Mouse (Mus musculus) MEL (cell line): ENCODE measurements around the gene Acsbg1.

Source experiments
- CTCF ChIP-seq, 3 experiments: IDR thresholded peaks in 2 of 3; conservative IDR thresholded peaks in 1 of 3; 2 replicates each; pipeline ENCODE4 v1.5.1; 2011 to 2012; ENCODE audit warnings: low read length in 3 of 3, low read depth in 2 of 3, mild to moderate bottlenecking in 2 of 3, improper control_type of control experiment in 1 of 3, inconsistent platforms in 1 of 3, mixed read lengths in 1 of 3, moderate library complexity in 1 of 3; ENCODE audit not compliant: control insufficient read depth in 1 of 3, insufficient read depth in 1 of 3, poor library complexity in 1 of 3, severe bottlenecking in 1 of 3
- GABPA ChIP-seq: IDR thresholded peaks from 2 replicates; pipeline ENCODE4 v1.6.1; 2012; ENCODE audit warnings: low read depth, mild to moderate bottlenecking, inconsistent platforms, low read length, improper control_type of control experiment, moderate library complexity
- MYC ChIP-seq: IDR thresholded peaks from 2 replicates; pipeline ENCODE4 v1.6.1; 2011; ENCODE audit warnings: low read depth, mild to moderate bottlenecking, low read length, improper control_type of control experiment, moderate library complexity
- RAD21 ChIP-seq: IDR thresholded peaks from 2 replicates; pipeline ENCODE4 v1.6.1; 2011; ENCODE audit warnings: mild to moderate bottlenecking, low read depth, low read length, improper control_type of control experiment
- ZNF384 ChIP-seq: IDR thresholded peaks from 2 replicates; pipeline ENCODE4 v1.6.1; 2012; ENCODE audit warnings: low read depth, mild to moderate bottlenecking, inconsistent platforms, low read length, improper control_type of control experiment

GRCm38 (mm10) chr9:54682846-54683245 lies 21.2 kb upstream of the Acsbg1 start:
- TF ChIP-seq MYC = no peak
- no peak for TF ChIP-seq GABPA
- TF ChIP-seq ZNF384 = no peak
- no peak for TF ChIP-seq RAD21
- no peak for TF ChIP-seq CTCF (IDR thresholded peaks at IDR 0.05 in 2 of 3, conservative IDR thresholded peaks at IDR 0.05 in 1 of 3; ENCODE audit: control insufficient read depth in 1 of 3, insufficient read depth in 1 of 3, low read depth in 2 of 3, low read length in 3 of 3, poor library complexity in 1 of 3, severe bottlenecking in 1 of 3)
